Comparison of ENCODE assay signal across 17 mouse cellular contexts in the genomic region with DNA sequence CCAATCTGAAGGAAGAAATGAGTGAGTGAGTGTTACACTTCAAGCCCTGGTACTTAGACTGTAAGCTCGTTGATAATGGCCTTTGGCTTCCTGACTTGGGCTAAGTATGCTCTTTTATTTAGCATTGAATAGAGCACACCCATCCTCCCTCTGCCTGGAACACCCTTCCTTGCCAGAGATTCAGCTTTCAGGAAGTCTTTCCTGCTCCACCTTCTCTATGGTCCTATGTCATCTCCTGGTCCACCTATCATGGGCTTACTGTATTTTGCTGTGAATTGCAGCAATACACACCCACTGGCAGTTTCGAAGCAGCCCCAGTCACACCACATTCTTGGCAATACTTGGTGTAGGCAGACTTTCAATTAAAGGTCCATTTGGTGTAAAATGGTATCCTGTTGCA. TPM values are rescaled to one million over a fixed set of nuclear protein-coding genes. Genes with fewer than 3 reads are reported as not detected.
"Had no signal": no experiment of that assay in that cellular context is flagged by ENCODE, and none has a peak within 500 bp of the region (broad histone marks: within the 10 kb centered on the region; RNA-seq: fewer than 3 reads in every experiment).

No protein-coding gene starts in this region.

- H3K4me1 ChIP-seq: kidney, embryonic 15.5 days; liver, embryonic 13.5 days had no signal

- DNase-seq: kidney, adult 8-10 months; kidney, postnatal 10 days; kidney, postnatal 36 days; layer of hippocampus, postnatal 36 days; liver, embryonic 13.5 days; lung, embryonic 14.5 days; midbrain, embryonic 14.5 days; thymus, adult 18-20 months; thymus, postnatal 36 days had no signal

- H3K36me3 ChIP-seq: kidney, embryonic 15.5 days; liver, embryonic 13.5 days had no signal

- H3K9ac ChIP-seq: kidney, embryonic 15.5 days; liver, embryonic 13.5 days; lung, embryonic 14.5 days had no signal

- H3K27ac ChIP-seq: kidney, embryonic 15.5 days; left cerebral cortex, adult 2 months; liver, embryonic 13.5 days; macrophage had no signal

- H3K27me3 ChIP-seq: kidney, embryonic 15.5 days; liver, embryonic 13.5 days had no signal

- H3K4me2 ChIP-seq: kidney, embryonic 15.5 days; liver, embryonic 13.5 days; lung, embryonic 14.5 days; midbrain, embryonic 11.5 days had no signal

- H3K9me3 ChIP-seq: kidney, embryonic 15.5 days; liver, embryonic 13.5 days had no signal

- H3K4me3 ChIP-seq: kidney, embryonic 15.5 days; left cerebral cortex, adult 2 months; liver, embryonic 13.5 days had no signal

RNA-seq across cellular contexts. Expression of a gene that starts 18.4 kb away (rescaled TPM):
- total RNA-seq: layer of hippocampus, postnatal 10 days; layer of hippocampus, postnatal 36 days; left cerebral cortex, postnatal 10 days; midbrain, postnatal 0 days had no signal
- polyA plus RNA-seq: kidney, embryonic 15.5 days; lung, embryonic 14.5 days; midbrain, embryonic 11.5 days; midbrain, embryonic 14.5 days; neural tube, embryonic 11.5 days had no signal
